Mouse (Mus musculus): Measurements from ENCODE around the gene Adam17.

Gene Adam17

GRCm38 (mm10) chr12:21353681-21354080 lies 19.8 kb downstream of the Adam17 start:
- DNase-seq (ENCODE audit: low read depth, low spot score): no peak

DNA sequence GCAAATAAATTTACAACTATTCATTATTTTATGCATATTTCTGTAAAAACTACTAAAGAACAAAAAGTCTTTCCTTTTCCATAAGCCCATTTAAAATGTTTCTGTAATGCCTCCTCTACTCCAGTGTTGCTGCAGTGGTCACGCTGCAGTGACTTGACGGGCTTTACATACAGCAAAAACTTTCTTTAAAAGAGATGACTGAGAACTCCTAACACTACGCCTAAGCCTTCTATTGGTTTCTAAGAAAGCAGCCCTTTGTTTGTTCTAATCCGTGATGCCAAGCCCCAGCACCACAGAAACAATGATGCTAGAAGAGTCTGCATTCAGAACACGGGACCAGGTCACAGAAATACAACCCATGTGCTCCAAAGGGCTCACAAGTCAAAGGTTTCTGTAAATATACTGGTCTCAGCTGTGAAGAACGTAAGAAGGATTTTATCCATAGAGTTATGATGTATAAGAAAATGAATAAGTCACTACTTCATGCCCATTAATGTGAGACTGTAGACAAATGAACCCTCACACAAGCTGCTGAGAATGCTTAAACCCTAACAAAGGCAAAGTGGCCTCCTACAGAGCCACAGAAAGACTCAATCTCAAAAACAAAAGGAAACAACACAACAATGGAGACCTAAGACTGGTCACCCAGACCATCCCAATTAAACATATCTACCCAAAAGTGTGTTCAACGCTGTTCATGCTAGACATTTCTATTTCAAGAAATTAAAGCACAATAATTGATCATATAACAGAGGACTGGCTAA lies 23.1 kb downstream of the Adam17 start:
- no peak for DNase-seq (ENCODE audit: low read depth, low spot score)

DNA sequence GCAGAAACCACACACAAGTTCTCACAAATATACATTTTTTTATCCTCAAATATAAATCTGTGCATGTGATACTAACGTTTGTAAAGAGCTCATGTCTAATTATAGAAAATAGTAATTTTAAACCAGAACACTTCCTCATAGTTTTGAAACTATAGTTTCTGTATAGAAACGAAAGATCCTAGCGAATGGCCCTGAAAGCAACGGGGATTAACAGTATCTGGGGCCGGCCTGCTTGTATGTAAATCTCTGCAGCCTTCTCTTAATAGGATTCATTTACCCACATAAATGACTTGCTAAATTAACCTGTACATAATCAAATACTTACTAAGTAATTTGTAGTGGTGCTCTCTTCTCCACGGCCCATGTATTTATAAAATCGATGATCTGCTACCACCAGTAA lies 26.5 kb downstream of the Adam17 start:
- no peak for DNase-seq (ENCODE audit: low read depth, low spot score)

DNA sequence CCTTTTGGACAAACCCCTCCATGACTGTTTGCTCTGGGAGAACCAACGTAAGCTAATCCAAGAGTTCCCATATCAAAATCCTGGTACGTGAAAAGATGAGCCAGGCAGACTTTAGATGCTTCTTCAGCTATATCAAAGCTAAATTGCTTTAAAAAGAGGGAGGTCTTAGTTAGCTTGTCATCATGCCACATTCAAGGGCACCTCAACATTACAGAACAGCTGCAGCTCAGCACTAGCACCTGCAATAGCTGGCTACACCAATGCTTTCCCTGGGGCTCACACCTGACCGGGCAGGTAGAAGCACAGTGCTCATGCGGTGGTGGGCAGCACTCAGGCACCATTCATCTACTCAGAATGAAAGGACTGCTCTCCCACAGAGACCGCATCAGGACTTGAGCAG lies 32.8 kb downstream of the Adam17 start:
- no peak for DNase-seq (ENCODE audit: low read depth, low spot score)

DNA sequence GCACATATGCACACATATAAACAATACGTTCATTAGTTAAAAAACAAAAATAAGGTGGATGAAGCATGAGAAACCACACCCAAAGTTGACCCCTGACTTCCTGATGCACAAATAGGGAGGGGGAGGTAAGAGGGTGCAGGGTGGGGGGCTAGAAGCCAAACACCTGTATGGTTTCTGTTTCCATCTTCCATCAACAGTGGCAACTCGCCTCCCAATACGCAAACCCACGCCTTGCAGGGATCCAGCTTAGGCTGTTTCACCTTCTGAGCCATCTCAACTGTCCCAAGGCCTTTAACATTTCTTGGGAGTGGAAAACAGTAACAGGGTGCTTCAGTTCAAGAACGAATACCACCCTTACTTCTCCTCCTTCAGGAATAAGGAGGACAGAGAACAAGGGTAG lies 36.3 kb downstream of the Adam17 start:
- DNase-seq (ENCODE audit: low read depth, low spot score): no peak

DNA sequence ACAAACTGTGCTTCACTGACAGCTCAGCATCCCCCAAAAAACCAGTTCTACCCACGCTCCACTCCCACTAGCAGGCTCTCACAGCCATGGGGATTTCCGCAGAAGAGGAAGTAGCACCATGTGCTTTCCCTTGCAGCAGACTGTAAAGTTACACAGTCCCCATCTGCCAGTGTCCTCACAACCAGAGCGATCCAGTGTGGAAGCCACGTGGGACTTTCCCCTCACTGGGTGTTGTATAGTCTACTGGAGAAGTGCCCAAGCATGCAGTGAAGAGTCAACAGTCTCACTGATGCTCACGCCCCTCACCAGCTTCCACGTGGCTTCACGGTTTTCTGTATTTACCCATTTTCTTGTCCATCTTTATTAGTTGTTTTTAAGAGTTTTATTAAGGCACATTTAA lies 37.6 kb downstream of the Adam17 start:
- no peak for DNase-seq (ENCODE audit: low read depth, low spot score)

- DNase-seq (ENCODE audit: low read depth, low spot score): no peak
These were observed 39.7 kb downstream of the Adam17 start for GRCm38 (mm10) chr12:21333766-21334165.

DNA sequence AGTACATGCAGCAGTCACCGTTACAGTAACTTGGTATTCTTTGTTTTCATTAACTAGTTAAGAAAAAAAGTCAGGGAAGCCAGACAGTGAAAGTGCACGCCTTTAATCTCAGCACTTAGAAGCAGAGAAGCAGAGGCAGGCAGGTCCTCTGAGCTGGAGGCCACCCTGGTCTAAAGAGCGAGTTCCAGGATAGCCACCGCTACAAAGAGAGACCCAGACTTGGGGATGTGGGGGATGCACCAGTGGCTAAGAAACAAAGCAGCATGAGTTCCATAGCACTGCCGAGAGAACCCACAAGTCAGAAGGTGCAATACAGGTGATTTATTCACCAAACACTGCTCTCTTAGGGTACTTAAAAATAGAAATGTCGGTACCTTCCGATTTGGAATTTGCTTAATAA lies 40.4 kb downstream of the Adam17 start:
- DNase-seq (ENCODE audit: low read depth, low spot score): no peak

DNA sequence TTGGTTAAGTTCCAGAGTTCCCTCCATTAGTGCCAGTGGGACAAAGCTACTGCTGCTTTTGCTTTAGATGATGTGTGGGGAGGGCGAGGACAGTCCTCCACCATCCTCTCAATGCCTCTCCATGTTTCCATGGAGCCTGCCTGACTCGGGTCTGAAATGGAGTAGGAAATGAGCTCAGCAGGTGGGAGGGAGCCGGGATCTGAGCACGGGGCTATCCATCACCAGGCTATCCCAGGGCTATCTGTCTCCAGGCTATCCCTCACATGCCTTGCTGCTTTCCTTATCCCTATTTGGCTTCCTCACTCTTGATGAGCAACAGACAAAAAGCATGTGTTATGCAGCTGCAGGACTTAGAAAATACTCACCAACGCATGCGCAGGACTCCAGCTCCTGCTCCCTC lies 41.7 kb downstream of the Adam17 start:
- no peak for DNase-seq (ENCODE audit: low read depth, low spot score)

- DNase-seq (ENCODE audit: low read depth, low spot score): no peak
These were observed 42.4 kb downstream of the Adam17 start for GRCm38 (mm10) chr12:21330961-21331576.

- DNase-seq (ENCODE audit: low read depth, low spot score): no peak
These were observed 43.6 kb downstream of the Adam17 start for GRCm38 (mm10) chr12:21329661-21330400.

DNA sequence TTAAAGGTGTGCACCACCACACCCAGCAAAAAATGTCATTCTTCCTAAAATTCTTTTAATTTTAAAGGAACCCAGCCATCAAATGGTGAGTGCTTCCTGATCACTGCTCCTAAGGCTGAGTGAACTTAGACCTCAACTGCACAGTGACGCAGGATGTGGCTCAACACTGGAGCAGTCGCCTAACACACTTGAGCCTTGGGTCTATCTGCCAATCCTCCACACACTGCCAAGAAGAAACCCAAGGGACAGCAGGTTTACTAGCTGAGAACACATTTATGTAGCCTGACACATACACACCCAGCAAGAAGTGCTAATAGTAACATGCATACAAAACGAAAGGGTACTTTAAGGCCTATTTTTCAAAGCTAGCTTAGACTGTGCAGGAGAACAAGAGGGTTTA lies 47.1 kb downstream of the Adam17 start:
- no peak for DNase-seq (ENCODE audit: low read depth, low spot score)

DNA sequence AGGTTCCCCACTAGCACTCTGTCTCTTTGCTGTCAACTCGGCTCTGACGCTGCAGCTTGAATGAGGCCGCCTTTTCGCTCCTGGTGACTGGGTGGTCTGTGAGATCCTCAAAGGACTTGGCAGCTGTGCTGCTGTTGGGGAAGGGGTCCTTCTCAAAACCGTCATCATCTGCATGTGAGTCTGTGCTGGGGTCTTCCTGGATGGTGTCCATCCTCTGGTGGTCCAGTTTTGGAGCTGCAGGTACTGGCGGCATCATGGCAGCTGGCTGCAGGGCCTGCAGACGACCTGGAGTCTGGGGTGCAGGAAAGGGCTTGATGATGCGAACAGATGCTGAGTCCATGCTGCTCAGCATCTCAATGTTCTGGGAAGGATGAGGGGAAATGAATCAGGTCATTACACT lies 48.2 kb downstream of the Adam17 start:
- DNase-seq (ENCODE audit: low read depth, low spot score): no peak

- DNase-seq (ENCODE audit: low read depth, low spot score): no peak
These were observed 49.3 kb downstream of the Adam17 start for GRCm38 (mm10) chr12:21324101-21324500.

DNA sequence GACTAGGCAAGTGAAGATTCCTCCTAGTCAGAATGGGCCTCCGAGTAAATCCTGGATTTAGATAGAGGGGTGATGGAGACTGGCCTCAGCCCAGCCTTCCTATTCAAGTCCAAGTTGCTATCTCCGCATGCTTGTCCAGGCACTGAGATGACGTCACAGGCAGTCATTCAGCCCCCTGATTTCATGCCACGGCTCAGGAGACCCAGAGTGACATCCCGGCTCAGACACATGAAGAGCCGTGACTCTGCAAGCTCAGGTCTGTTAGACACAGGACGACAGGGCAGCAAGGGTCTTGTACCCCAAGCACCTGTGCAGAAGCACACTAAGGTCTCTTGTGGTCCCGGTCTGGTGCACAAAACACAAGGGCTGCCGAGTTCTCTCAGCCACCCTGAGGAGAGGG lies 50.6 kb downstream of the Adam17 start:
- DNase-seq (ENCODE audit: low read depth, low spot score): no peak

GRCm38 (mm10) chr12:21322296-21322695 lies 51.1 kb downstream of the Adam17 start:
- DNase-seq (ENCODE audit: low read depth, low spot score): no peak

DNA sequence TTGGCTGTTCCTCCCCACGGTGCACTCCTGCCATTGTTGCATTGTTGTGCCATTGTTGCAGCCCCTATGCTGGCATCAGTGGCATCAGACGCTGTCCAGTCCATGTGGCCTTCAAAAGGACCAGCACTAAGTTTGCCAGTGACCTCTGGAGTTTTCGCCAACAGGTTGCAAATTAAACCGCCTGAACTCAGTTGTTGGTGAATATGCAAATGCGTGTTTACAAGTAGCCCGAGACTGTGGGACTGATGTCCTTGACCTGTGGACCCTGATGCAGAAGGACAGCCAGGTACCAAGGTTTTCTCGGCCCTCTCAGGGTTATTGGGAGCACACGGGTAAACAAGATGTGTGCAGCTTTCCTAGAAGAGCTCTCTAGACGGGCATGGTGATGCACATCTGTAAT lies 52.3 kb downstream of the Adam17 start:
- DNase-seq (ENCODE audit: low read depth, low spot score): no peak

DNA sequence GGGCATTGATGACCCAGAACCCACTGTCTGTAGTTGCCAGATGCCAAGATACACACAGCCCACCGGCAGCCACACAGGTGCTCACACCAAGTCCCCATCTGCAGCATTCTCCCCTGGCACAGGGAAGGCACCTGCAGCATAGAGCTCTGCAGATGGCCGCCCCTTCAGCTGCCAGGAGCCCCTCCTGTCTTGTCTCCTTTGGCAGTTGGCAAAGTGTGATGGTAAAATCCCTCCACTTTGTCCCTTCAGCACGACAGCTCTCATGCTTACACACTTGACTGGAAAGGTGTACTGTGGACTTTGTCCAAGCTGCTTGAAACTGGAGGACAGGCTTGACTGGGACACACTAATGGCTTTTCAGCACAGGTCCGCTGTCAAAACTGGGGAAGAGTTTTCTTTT lies 53.1 kb downstream of the Adam17 start:
- DNase-seq (ENCODE audit: low read depth, low spot score): no peak

- DNase-seq (ENCODE audit: low read depth, low spot score): no peak
These were observed 55.1 kb downstream of the Adam17 start for GRCm38 (mm10) chr12:21318143-21318895.

DNA sequence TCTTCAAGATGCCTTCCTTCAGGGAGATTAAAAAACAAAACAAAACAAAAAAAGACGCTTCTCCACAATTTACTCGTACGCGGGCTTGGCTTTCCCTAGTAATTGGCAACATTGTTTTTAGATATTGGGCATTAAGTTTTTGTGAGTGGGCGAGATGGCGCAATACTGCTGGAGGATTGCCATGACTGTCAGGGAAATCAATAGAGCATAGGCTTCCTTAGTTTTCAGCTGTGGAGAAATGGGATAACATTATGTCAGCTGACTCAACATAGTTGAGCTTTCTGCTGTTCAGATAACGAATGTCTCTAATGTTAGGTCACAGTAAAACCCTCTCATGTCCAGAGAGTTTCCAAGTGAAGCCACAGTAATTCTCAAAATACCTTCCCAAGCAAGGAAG lies 56.6 kb downstream of the Adam17 start:
- DNase-seq (ENCODE audit: low read depth, low spot score): no peak

DNA sequence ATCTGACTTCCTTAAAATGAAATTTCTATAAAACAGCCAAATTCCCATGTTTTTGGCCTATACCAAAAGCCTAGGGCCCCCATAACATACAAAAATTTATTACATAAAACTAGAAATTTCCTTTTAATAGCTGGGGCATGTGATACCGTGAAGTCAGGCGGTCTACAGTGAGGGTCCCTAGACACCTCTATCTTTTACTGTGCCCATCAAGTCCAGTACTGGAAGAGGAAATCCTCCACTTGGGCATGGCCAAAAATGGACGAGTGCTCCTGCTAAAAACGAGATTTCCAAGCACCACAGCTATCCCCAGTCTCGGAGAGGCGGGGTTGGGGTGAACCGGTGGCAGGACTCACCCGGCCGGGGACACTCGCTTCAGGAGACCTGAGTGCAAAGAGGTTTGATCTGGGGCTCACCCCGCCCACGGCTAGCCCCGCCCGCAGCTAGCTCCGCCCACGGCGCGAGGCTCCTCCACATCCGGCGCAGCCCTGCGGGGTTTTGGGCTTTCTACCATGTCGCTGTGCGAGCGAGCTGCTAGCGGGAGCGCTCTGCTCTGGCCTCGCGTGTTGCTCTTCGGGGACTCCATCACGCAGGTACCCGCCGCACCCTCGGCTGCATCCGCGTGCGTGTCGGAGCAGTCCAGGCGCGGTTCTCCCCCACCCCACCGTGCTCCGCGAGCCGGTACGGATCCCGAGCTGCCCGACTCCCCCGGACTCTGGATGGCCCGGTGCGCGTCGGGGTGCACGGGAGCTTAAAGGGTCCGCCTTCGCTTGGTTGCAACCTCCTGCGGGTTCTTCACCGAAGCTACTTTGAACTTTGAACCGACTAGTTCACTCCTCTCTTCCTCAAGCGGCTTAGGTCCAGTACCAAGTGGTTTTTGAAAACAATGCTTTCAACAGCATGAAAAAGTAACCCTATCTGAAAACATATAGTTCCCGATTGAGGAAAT lies 57.2 kb downstream of the Adam17 start, which contains the start of gene Iah1:
TSS of gene Iah1 (plus strand) at position 467 of the 946 bp plus-strand sequence.
- peak; percentile 30 for DNase-seq (ENCODE audit: low read depth, low spot score)
